In the genomic region with DNA sequence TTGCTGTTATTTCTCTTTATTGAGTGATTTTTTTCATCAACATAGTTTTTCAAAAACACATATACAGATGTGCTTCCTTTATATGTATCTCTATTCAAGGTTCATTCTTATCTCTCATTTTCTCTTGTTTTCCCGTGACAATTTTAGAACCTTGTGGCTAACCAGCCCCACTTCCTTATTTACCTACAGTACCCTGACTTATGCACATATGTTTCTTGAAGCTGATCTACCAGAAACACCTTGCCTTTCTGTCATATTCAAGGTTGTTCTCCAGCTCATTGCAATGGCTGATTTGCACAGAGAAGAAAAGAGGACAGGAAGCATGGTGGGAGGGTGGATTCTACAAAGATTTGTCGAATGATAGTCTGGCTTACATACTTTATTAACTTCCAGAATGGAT, we compare ENCODE assay signal across 12 mouse cellular contexts. TPM values are rescaled to one million over a fixed set of nuclear protein-coding genes. Genes with fewer than 3 reads are reported as not detected.
"Had no signal": no experiment of that assay in that cellular context is flagged by ENCODE, and none has a peak within 500 bp of the region (broad histone marks: within the 10 kb centered on the region; RNA-seq: fewer than 3 reads in every experiment).

No protein-coding gene starts in this region.

- DNase-seq: kidney, postnatal 10 days; kidney, postnatal 4 days; left cerebral cortex, postnatal 4 days; lung, adult 18-20 months; thymus, postnatal 36 days had no signal

- H3K9ac ChIP-seq: limb, embryonic 13.5 days; liver, embryonic 14.5 days; midbrain, embryonic 15.5 days; neural tube, embryonic 13.5 days had no signal

- H3K27me3 ChIP-seq: limb, embryonic 13.5 days; midbrain, embryonic 15.5 days; neural tube, embryonic 13.5 days had no signal

- H3K27ac ChIP-seq: layer of hippocampus, adult 2 months; limb, embryonic 13.5 days; liver, embryonic 14.5 days; midbrain, embryonic 10.5 days; midbrain, embryonic 15.5 days; neural tube, embryonic 13.5 days had no signal

- H3K4me3 ChIP-seq: layer of hippocampus, adult 2 months; limb, embryonic 13.5 days; midbrain, embryonic 10.5 days; midbrain, embryonic 15.5 days; neural tube, embryonic 13.5 days had no signal

- H3K4me2 ChIP-seq: limb, embryonic 13.5 days; midbrain, embryonic 15.5 days; neural tube, embryonic 13.5 days had no signal

- H3K9me3 ChIP-seq: limb, embryonic 13.5 days; midbrain, embryonic 10.5 days; midbrain, embryonic 15.5 days; neural tube, embryonic 13.5 days had no signal

- H3K36me3 ChIP-seq: limb, embryonic 13.5 days; midbrain, embryonic 10.5 days; midbrain, embryonic 15.5 days; neural tube, embryonic 13.5 days had no signal

- ATAC-seq: midbrain, embryonic 15.5 days had no signal

- H3K4me1 ChIP-seq: limb, embryonic 13.5 days; midbrain, embryonic 10.5 days; midbrain, embryonic 15.5 days; neural tube, embryonic 13.5 days had no signal

RNA-seq across cellular contexts. Expression of a gene that starts 52.0 kb away (rescaled TPM):
- total RNA-seq: monocyte, adult 5-6 weeks had no signal
